Mouse (Mus musculus) brain, adult 2 months (tissue): ENCODE data around the gene Tbc1d16.

Experiments used
- DNase-seq: peaks from one replicate; pipeline ENCODE4 v3.0.0; 2011; ENCODE audit warnings: low read depth, low spot score

Tbc1d16 gene

GRCm38 (mm10) chr11:119236354-119236753 lies 8.1 kb upstream of the Tbc1d16 start:
- DNase-seq: no peak

GRCm38 (mm10) chr11:119235596-119235995 lies 7.3 kb upstream of the Tbc1d16 start:
- DNase-seq: peak; percentile 56

GRCm38 (mm10) chr11:119234770-119235169 lies 6.5 kb upstream of the Tbc1d16 start:
- DNase-seq: no peak

GRCm38 (mm10) chr11:119228846-119229626 lies 737 bp upstream of the Tbc1d16 start:
- peak; percentile 80 for DNase-seq

- DNase-seq: peak; percentile 64
Measured at GRCm38 (mm10) chr11:119227591-119227990, 708 bp downstream of the Tbc1d16 start.

- no peak for DNase-seq
Measured at GRCm38 (mm10) chr11:119225634-119226033, 2.7 kb downstream of the Tbc1d16 start.

GRCm38 (mm10) chr11:119224926-119225325 lies 3.4 kb downstream of the Tbc1d16 start:
- no peak for DNase-seq

- DNase-seq: peak; percentile 63
Measured at GRCm38 (mm10) chr11:119223124-119223890, 5.0 kb downstream of the Tbc1d16 start.

- no peak for DNase-seq
Measured at GRCm38 (mm10) chr11:119221812-119222510, 6.3 kb downstream of the Tbc1d16 start.

- DNase-seq: peak; percentile 95
Measured at GRCm38 (mm10) chr11:119219816-119220465, 8.4 kb downstream of the Tbc1d16 start.

GRCm38 (mm10) chr11:119217861-119218260 lies 10.4 kb downstream of the Tbc1d16 start:
- no peak for DNase-seq

GRCm38 (mm10) chr11:119215905-119216507 lies 12.3 kb downstream of the Tbc1d16 start:
- DNase-seq: peak; percentile 90

GRCm38 (mm10) chr11:119215038-119215904 lies 13.0 kb downstream of the Tbc1d16 start:
- peak; percentile 89 for DNase-seq

- no peak for DNase-seq
Measured at GRCm38 (mm10) chr11:119213166-119213885, 15.0 kb downstream of the Tbc1d16 start.

GRCm38 (mm10) chr11:119211604-119212309 lies 16.5 kb downstream of the Tbc1d16 start:
- DNase-seq: peak; percentile 56

GRCm38 (mm10) chr11:119210321-119211100 lies 17.8 kb downstream of the Tbc1d16 start:
- DNase-seq: peak; percentile 95

- peak; percentile 86 for DNase-seq
Measured at GRCm38 (mm10) chr11:119209371-119210025, 18.8 kb downstream of the Tbc1d16 start.
